Mouse (Mus musculus): ENCODE data around the gene Fank1. TPM values are rescaled to one million over a fixed set of nuclear protein-coding genes. Genes with fewer than 3 reads are reported as not detected.
A peak's percentile ranks its signal among the peaks of the same experiment; 100 is the strongest.

Gene Fank1
- polyA plus RNA-seq, 1 experiment from 2014 or later, result 0.54 TPM

GRCm38 (mm10) chr7:133794720-133795119, 18.1 kb downstream of the Fank1 start:
- H3K4me1 ChIP-seq, result no peaks in the 10 kb centered on the region
- 0 out of 2 replicates have a peak overlapping the region, but pooled peaks have one; percentile 9 for H3K27ac ChIP-seq
- peak; percentile 70 for ATAC-seq (ENCODE audit: insufficient read depth, low FRiP score, low read depth)
- H3K36me3 ChIP-seq, result no peaks in the 10 kb centered on the region
- H3K9me3 ChIP-seq, result no peaks in the 10 kb centered on the region
- H3K4me2 ChIP-seq, result no peak overlapping the region
- H3K4me3 ChIP-seq (replicated peaks), result no peak overlapping the region
- H3K9ac ChIP-seq, result no peak overlapping the region
- WGBS, result 69% methylated on average over 2 of the region's 2 CpGs
- no peaks in the 10 kb centered on the region for H3K27me3 ChIP-seq (replicated peaks)

- Histone ChIP-seq H3K9ac (no peak overlapping the region), H3K27me3 (replicated peaks) (no peaks in the 10 kb centered on the region), H3K4me2 (no peak overlapping the region), H3K4me1 (no peaks in the 10 kb centered on the region), H3K4me3 (replicated peaks) (no peak overlapping the region), H3K36me3 (no peaks in the 10 kb centered on the region), H3K9me3 (no peaks in the 10 kb centered on the region), H3K27ac (no peak overlapping the region)
- ATAC-seq (ENCODE audit: insufficient read depth, low FRiP score, low read depth), result no peak
- WGBS, result 69% methylated on average over 5 of the region's 5 CpGs
Observed at GRCm38 (mm10) chr7:133799928-133800327, 23.3 kb downstream of the Fank1 start.

GRCm38 (mm10) chr7:133801823-133802222, 25.2 kb downstream of the Fank1 start:
- no peak overlapping the region for H3K4me2 ChIP-seq
- H3K4me3 ChIP-seq (replicated peaks), result no peak overlapping the region
- H3K9ac ChIP-seq, result no peak overlapping the region
- no peaks in the 10 kb centered on the region for H3K9me3 ChIP-seq
- H3K36me3 ChIP-seq, result no peaks in the 10 kb centered on the region
- H3K27me3 ChIP-seq (replicated peaks), result no peaks in the 10 kb centered on the region
- no peak overlapping the region for H3K27ac ChIP-seq
- 24% methylated on average over 6 of the region's 6 CpGs for WGBS
- H3K4me1 ChIP-seq, result no peaks in the 10 kb centered on the region
- no peak for ATAC-seq (ENCODE audit: insufficient read depth, low FRiP score, low read depth)

- no peaks in the 10 kb centered on the region for H3K36me3 ChIP-seq
- no peak overlapping the region for H3K27ac ChIP-seq
- peak; percentile 60; the same call in 1 of the 2 replicates for ATAC-seq (ENCODE audit: insufficient read depth, low FRiP score, low read depth)
- H3K4me3 ChIP-seq (replicated peaks), result no peak overlapping the region
- 46% methylated on average over 7 of the region's 7 CpGs for WGBS
- no peak overlapping the region for H3K9ac ChIP-seq
- no peaks in the 10 kb centered on the region for H3K9me3 ChIP-seq
- no peaks in the 10 kb centered on the region for H3K27me3 ChIP-seq (replicated peaks)
- H3K4me1 ChIP-seq, result no peaks in the 10 kb centered on the region
- no peak overlapping the region for H3K4me2 ChIP-seq
Observed at GRCm38 (mm10) chr7:133805614-133806175, 29.0 kb downstream of the Fank1 start.

DNA sequence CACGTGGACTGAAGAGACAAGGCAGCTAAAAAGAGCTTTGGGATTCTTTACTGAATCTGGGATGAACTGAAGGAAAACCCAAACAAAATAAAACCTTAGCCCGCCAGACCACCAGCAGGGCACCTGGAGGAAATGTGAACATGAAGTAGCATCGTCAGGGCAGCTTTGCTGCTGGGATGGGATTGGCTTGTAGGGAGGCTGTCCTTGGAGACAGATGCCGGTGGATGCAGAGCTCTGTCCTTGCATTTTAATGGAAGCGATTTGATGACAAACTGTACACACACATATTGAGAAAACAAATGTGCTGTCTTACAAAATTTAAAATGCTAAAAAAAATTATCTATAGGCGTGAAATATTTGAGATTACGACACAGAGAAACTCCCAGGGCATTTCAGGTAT, 36.3 kb downstream of the Fank1 start:
- ATAC-seq (ENCODE audit: insufficient read depth, low FRiP score, low read depth), result no peak
- Histone ChIP-seq H3K4me3 (replicated peaks) (no peak overlapping the region), H3K4me2 (no peak overlapping the region), H3K9ac (no peak overlapping the region), H3K27me3 (replicated peaks) (no peaks in the 10 kb centered on the region), H3K9me3 (no peaks in the 10 kb centered on the region), H3K27ac (no peak overlapping the region), H3K4me1 (no peaks in the 10 kb centered on the region), H3K36me3 (no peaks in the 10 kb centered on the region)
- 60% methylated on average over 7 of the region's 7 CpGs for WGBS

- no peak for ATAC-seq (ENCODE audit: insufficient read depth, low FRiP score, low read depth)
- Histone ChIP-seq H3K27ac (no peak overlapping the region), H3K27me3 (replicated peaks) (no peaks in the 10 kb centered on the region), H3K9me3 (no peaks in the 10 kb centered on the region), H3K4me3 (replicated peaks) (no peak overlapping the region), H3K4me1 (no peaks in the 10 kb centered on the region), H3K4me2 (no peak overlapping the region), H3K36me3 (no peaks in the 10 kb centered on the region), H3K9ac (no peak overlapping the region)
- 77% methylated on average over 4 of the region's 4 CpGs for WGBS
Observed at GRCm38 (mm10) chr7:133813331-133813730, 36.7 kb downstream of the Fank1 start.

GRCm38 (mm10) chr7:133823751-133824150, 47.1 kb downstream of the Fank1 start:
- Histone ChIP-seq H3K4me2 (no peak overlapping the region), H3K27me3 (replicated peaks) (no peaks in the 10 kb centered on the region), H3K4me1 (no peaks in the 10 kb centered on the region), H3K36me3 (no peaks in the 10 kb centered on the region), H3K9ac (no peak overlapping the region), H3K4me3 (replicated peaks) (no peak overlapping the region), H3K27ac (no peak overlapping the region), H3K9me3 (no peaks in the 10 kb centered on the region)
- ATAC-seq (ENCODE audit: insufficient read depth, low FRiP score, low read depth), result no peak
- 86% methylated on average over 6 of the region's 6 CpGs for WGBS

DNA sequence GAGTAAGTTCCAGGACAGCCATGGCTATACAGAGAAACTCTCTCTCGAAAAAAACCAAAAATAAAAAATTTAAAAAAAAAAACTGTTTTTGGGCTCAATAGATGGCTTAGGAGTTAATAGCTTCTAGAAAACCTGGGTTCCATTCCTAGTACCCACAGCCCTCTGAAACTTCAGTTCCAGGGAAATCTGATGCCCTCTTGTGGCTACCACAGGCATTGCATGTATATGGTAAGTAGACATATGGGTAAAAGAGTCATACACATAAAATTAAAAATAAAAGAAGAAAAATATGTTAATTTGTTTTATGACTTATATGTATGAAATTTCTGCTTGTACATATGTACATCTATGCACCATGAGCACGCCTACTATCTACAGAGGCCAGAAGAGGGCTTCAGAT, 47.9 kb downstream of the Fank1 start:
- WGBS, result 91% methylated on average over 2 of the region's 2 CpGs
- ATAC-seq (ENCODE audit: insufficient read depth, low FRiP score, low read depth), result no peak
- H3K36me3 ChIP-seq, result no peaks in the 10 kb centered on the region

GRCm38 (mm10) chr7:133828514-133828913, 51.9 kb downstream of the Fank1 start:
- H3K27ac ChIP-seq, result no peak overlapping the region
- no peaks in the 10 kb centered on the region for H3K36me3 ChIP-seq
- no peaks in the 10 kb centered on the region for H3K27me3 ChIP-seq (replicated peaks)
- H3K9ac ChIP-seq, result no peak overlapping the region
- ATAC-seq (ENCODE audit: insufficient read depth, low FRiP score, low read depth), result no peak
- WGBS, result 41% methylated on average over 4 of the region's 4 CpGs
- H3K4me1 ChIP-seq, result no peaks in the 10 kb centered on the region
- H3K9me3 ChIP-seq, result no peaks in the 10 kb centered on the region
- no peak overlapping the region for H3K4me3 ChIP-seq (replicated peaks)
- H3K4me2 ChIP-seq, result no peak overlapping the region

More for the DNA sequence above, 47.9 kb downstream of the Fank1 start:
- no peaks in the 10 kb centered on the region for H3K27me3 ChIP-seq (replicated peaks)
- no peak overlapping the region for H3K27ac ChIP-seq
- H3K4me3 ChIP-seq (replicated peaks), result no peak overlapping the region
- H3K9ac ChIP-seq, result no peak overlapping the region
- no peaks in the 10 kb centered on the region for H3K9me3 ChIP-seq
- no peak overlapping the region for H3K4me2 ChIP-seq
- H3K4me1 ChIP-seq, result no peaks in the 10 kb centered on the region

- Histone ChIP-seq H3K9ac (no peak overlapping the region), H3K36me3 (no peaks in the 10 kb centered on the region), H3K4me3 (replicated peaks) (no peak overlapping the region), H3K4me1 (no peaks in the 10 kb centered on the region), H3K4me2 (no peak overlapping the region), H3K27ac (no peak overlapping the region), H3K27me3 (replicated peaks) (no peaks in the 10 kb centered on the region), H3K9me3 (no peaks in the 10 kb centered on the region)
- 33% methylated on average over 7 of the region's 7 CpGs for WGBS
- no peak for ATAC-seq (ENCODE audit: insufficient read depth, low FRiP score, low read depth)
Observed at GRCm38 (mm10) chr7:133829579-133829978, 52.9 kb downstream of the Fank1 start.

DNA sequence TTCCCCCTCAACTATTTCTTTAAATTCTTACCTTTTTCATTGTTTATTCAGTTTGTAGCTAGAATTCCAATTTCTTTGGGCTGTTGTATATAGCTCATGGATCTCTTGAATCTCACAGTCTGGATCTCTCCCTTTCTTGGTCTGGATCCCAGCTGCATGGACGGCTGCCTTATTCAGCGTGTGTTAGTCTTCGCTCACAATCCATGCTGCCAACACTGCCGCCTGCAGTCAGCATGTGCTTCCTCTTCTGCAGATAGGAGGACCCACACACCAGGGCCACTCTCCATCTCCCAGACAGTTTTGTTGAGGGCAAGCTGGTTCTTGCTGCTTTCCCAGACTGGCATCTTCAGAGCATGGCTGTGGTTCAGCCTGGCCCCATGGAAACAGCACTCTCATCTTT, 62.9 kb downstream of the Fank1 start:
- Histone ChIP-seq H3K4me1 (no peaks in the 10 kb centered on the region), H3K27ac (no peak overlapping the region), H3K36me3 (no peaks in the 10 kb centered on the region), H3K27me3 (replicated peaks) (no peaks in the 10 kb centered on the region), H3K4me3 (replicated peaks) (no peak overlapping the region), H3K9me3 (no peaks in the 10 kb centered on the region), H3K9ac (no peak overlapping the region), H3K4me2 (no peak overlapping the region)
- 63% methylated on average over 4 of the region's 4 CpGs for WGBS
- ATAC-seq (ENCODE audit: insufficient read depth, low FRiP score, low read depth), result no peak

- H3K9me3 ChIP-seq, result no peaks in the 10 kb centered on the region
- no peaks in the 10 kb centered on the region for H3K36me3 ChIP-seq
- no peak overlapping the region for H3K4me3 ChIP-seq (replicated peaks)
- H3K4me2 ChIP-seq, result no peak overlapping the region
- ATAC-seq (ENCODE audit: insufficient read depth, low FRiP score, low read depth), result 0 out of 2 replicates have a peak, but pooled peaks have one; percentile 27
- no peaks in the 10 kb centered on the region for H3K27me3 ChIP-seq (replicated peaks)
- no peaks in the 10 kb centered on the region for H3K4me1 ChIP-seq
- H3K9ac ChIP-seq, result no peak overlapping the region
- WGBS, result 57% methylated on average over 6 of the region's 6 CpGs
- no peak overlapping the region for H3K27ac ChIP-seq
Observed at GRCm38 (mm10) chr7:133842079-133842478, 65.4 kb downstream of the Fank1 start.

GRCm38 (mm10) chr7:133847175-133847574, 70.5 kb downstream of the Fank1 start:
- Histone ChIP-seq H3K27me3 (replicated peaks) (no peaks in the 10 kb centered on the region), H3K36me3 (no peaks in the 10 kb centered on the region), H3K9me3 (no peaks in the 10 kb centered on the region), H3K4me2 (no peak overlapping the region), H3K27ac (no peak overlapping the region), H3K4me1 (no peaks in the 10 kb centered on the region), H3K4me3 (replicated peaks) (no peak overlapping the region), H3K9ac (no peak overlapping the region)
- WGBS, result 19% methylated on average over 1 of the region's 1 CpGs
- ATAC-seq (ENCODE audit: insufficient read depth, low FRiP score, low read depth), result no peak

All from stomach, embryonic 15.5 days (tissue).